ENCODE assay signal across 7 mouse cellular contexts in genomic region chr19:6529265-6529985, GRCm38 (mm10). TPM values are rescaled to one million over a fixed set of nuclear protein-coding genes. Genes with fewer than 3 reads are reported as not detected.
DNase-seq lines count a peak whose midpoint lies in the region; ATAC-seq and TF ChIP-seq lines count a peak whose summit lies in the region.

No protein-coding gene starts in this region.

- ATAC-seq in lung, embryonic 15.5 days (ENCODE audit: borderline replicate concordance, extremely low read depth, low FRiP score, low TSS enrichment): peak; percentile 21; the same call in 1 of the 2 replicates
- ATAC-seq in stomach, embryonic 15.5 days (ENCODE audit: insufficient read depth, low FRiP score, low read depth): peak; percentile 40; the same call in 1 of the 2 replicates

- H3K4me1 ChIP-seq in E14TG2a.4 (replicated peaks; ENCODE audit: low read depth, low read length): peaks cover 53% of the 10 kb centered on the region
- H3K4me1 ChIP-seq in hindbrain, embryonic 10.5 days (replicated peaks): peaks cover 68% of the 10 kb centered on the region
- peaks cover 19% of the 10 kb centered on the region for H3K4me1 ChIP-seq in lung, embryonic 15.5 days
- H3K4me1 ChIP-seq in stomach, embryonic 15.5 days: peaks cover 14% of the 10 kb centered on the region

- WGBS in hindbrain, embryonic 10.5 days: 56% methylated on average over 14 of the region's 14 CpGs
- WGBS in lung, embryonic 15.5 days: 69% methylated on average over 14 of the region's 14 CpGs
- WGBS in stomach, embryonic 15.5 days: 62% methylated on average over 14 of the region's 14 CpGs

- H3K36me3 ChIP-seq in E14TG2a.4 (ENCODE audit: insufficient read depth, low read length): no peaks in the 10 kb centered on the region
- H3K36me3 ChIP-seq in hindbrain, embryonic 10.5 days: no peaks in the 10 kb centered on the region; the same call in 1 of the 2 replicates
- no peaks in the 10 kb centered on the region for H3K36me3 ChIP-seq in lung, embryonic 15.5 days
- no peaks in the 10 kb centered on the region for H3K36me3 ChIP-seq in stomach, embryonic 15.5 days

- H3K9ac ChIP-seq in lung, embryonic 15.5 days: no peak overlapping the region
- H3K9ac ChIP-seq in stomach, embryonic 15.5 days: no peak overlapping the region

- peak overlapping the region; percentile 75 for H3K27ac ChIP-seq in hindbrain, embryonic 10.5 days
- H3K27ac ChIP-seq in lung, embryonic 15.5 days: no peak overlapping the region
- H3K27ac ChIP-seq in stomach, embryonic 15.5 days: no peak overlapping the region

- no peaks in the 10 kb centered on the region for H3K9me3 ChIP-seq in E14TG2a.4 (ENCODE audit: low read length)
- no peaks in the 10 kb centered on the region for H3K9me3 ChIP-seq in hindbrain, embryonic 10.5 days
- H3K9me3 ChIP-seq in lung, embryonic 15.5 days: no peaks in the 10 kb centered on the region
- no peaks in the 10 kb centered on the region for H3K9me3 ChIP-seq in stomach, embryonic 15.5 days

- peak overlapping the region; percentile 72 for H3K4me3 ChIP-seq in E14TG2a.4 (replicated peaks; ENCODE audit: low read length)
- H3K4me3 ChIP-seq in hindbrain, embryonic 10.5 days: peak overlapping the region; percentile 63
- no peak overlapping the region for H3K4me3 ChIP-seq in lung, embryonic 15.5 days
- no peak overlapping the region for H3K4me3 ChIP-seq in stomach, embryonic 15.5 days (replicated peaks)

- H3K4me2 ChIP-seq in lung, embryonic 15.5 days: no peak overlapping the region
- H3K4me2 ChIP-seq in stomach, embryonic 15.5 days: 0 out of 2 replicates have a peak overlapping the region, but pooled peaks have one; percentile 8

- H3K27me3 ChIP-seq in E14TG2a.4 (ENCODE audit: insufficient read depth, low read length): peaks cover 35% of the 10 kb centered on the region
- H3K27me3 ChIP-seq in hindbrain, embryonic 10.5 days (ENCODE audit: insufficient read depth, poor library complexity, severe bottlenecking): peaks cover 31% of the 10 kb centered on the region
- H3K27me3 ChIP-seq in lung, embryonic 15.5 days: peaks cover 48% of the 10 kb centered on the region
- H3K27me3 ChIP-seq in stomach, embryonic 15.5 days (replicated peaks): peaks cover 19% of the 10 kb centered on the region

- TF ChIP-seq CTCF in E14TG2a.4 (conservative IDR thresholded peaks at IDR 0.05; ENCODE audit: low read length): no peak

- DNase-seq in WW6 (ENCODE audit: low read depth, low spot score): peak; percentile 57
- peak; percentile 65 for DNase-seq in hindbrain, embryonic 10.5 days (ENCODE audit: low spot score)
- DNase-seq in adipocyte (ENCODE audit: low spot score): no peak
- DNase-seq in ovary, postnatal 36 days (ENCODE audit: low spot score): no peak

RNA-seq across cellular contexts. Expression of gene Slc22a12, which starts 13.4 kb away (rescaled TPM):
- not detected in 2 replicates for polyA plus RNA-seq in hindbrain, embryonic 10.5 days (2016; fragmentation: Nextera tagmentation; extraction: Ambion mirVana)
- polyA plus RNA-seq in lung, embryonic 15.5 days (2015; fragmentation: Nextera tagmentation; extraction: Ambion mirVana): 0.11 TPM in 1 of 2 replicates, not detected in the other
- polyA plus RNA-seq in stomach, embryonic 15.5 days (2015; fragmentation: Nextera tagmentation; extraction: Ambion mirVana): not detected in 2 replicates

Comparison
In these comparisons a context has a peak if more than half of its experiments do, and no peak if none do; other contexts are left out.
1. H3K4me3 ChIP-seq: peak in E14TG2a.4 (single experiment) and hindbrain, embryonic 10.5 days (single experiment); none in lung, embryonic 15.5 days (single experiment) and stomach, embryonic 15.5 days (single experiment).
2. DNase-seq: peak in WW6 (single experiment) and hindbrain, embryonic 10.5 days (single experiment); none in adipocyte (single experiment) and ovary, postnatal 36 days (single experiment).